Mouse (Mus musculus): ENCODE measurements at regions not wholly inside any gene's neighbourhood (a gene's known extent, or its start where the extent isn't known, plus 50 kb on each side); places are given as distances from the start of the nearest gene placed in this dataset.
"Not testable (repeated sequence)": the region's sequence is repeated elsewhere in the genome, so short reads cannot be mapped to it uniquely, and the experiment has no call there.

- no peak for DNase-seq (ENCODE audit: inconsistent age in 2 of 2, low spot score in 1 of 2)
Measured at GRCm38 (mm10) chr5:81878563-81878962, 858.6 kb downstream of the Adgrl3 start.

- no peak for DNase-seq (ENCODE audit: inconsistent age in 2 of 2, low spot score in 1 of 2)
Measured at GRCm38 (mm10) chr5:81893358-81893757, 873.4 kb downstream of the Adgrl3 start.

GRCm38 (mm10) chr5:81909368-81909767 lies 889.4 kb downstream of the Adgrl3 start:
- DNase-seq (ENCODE audit: inconsistent age in 2 of 2, low spot score in 1 of 2), result no peak

GRCm38 (mm10) chr5:81909964-81910363 lies 890.0 kb downstream of the Adgrl3 start:
- DNase-seq (ENCODE audit: inconsistent age in 2 of 2, low spot score in 1 of 2), result peak; percentile 29 to 70

- no peak for DNase-seq (ENCODE audit: inconsistent age in 2 of 2, low spot score in 1 of 2)
Measured at GRCm38 (mm10) chr5:81916667-81917066, 896.7 kb downstream of the Adgrl3 start.

GRCm38 (mm10) chr5:81940798-81941197 lies 920.9 kb downstream of the Adgrl3 start:
- DNase-seq (ENCODE audit: inconsistent age in 2 of 2, low spot score in 1 of 2), result no peak

GRCm38 (mm10) chr5:81969685-81970524 lies 950.0 kb downstream of the Adgrl3 start:
- no peak for DNase-seq (ENCODE audit: inconsistent age in 2 of 2, low spot score in 1 of 2)

- DNase-seq (ENCODE audit: inconsistent age in 2 of 2, low spot score in 1 of 2), result no peak
Measured at GRCm38 (mm10) chr5:81970525-81971011, 950.6 kb downstream of the Adgrl3 start.

- no peak for DNase-seq (ENCODE audit: inconsistent age in 2 of 2, low spot score in 1 of 2)
Measured at GRCm38 (mm10) chr5:81976515-81976914, 956.6 kb downstream of the Adgrl3 start.

- DNase-seq (ENCODE audit: inconsistent age in 2 of 2, low spot score in 1 of 2), result no peak
Measured at GRCm38 (mm10) chr5:81983351-81983750, 963.4 kb downstream of the Adgrl3 start.

GRCm38 (mm10) chr5:81988069-81988468 lies 968.1 kb downstream of the Adgrl3 start:
- DNase-seq (ENCODE audit: inconsistent age in 2 of 2, low spot score in 1 of 2), result no peak

- DNase-seq (ENCODE audit: inconsistent age in 2 of 2, low spot score in 1 of 2), result no peak
Measured at GRCm38 (mm10) chr5:82007955-82008354, 988.0 kb downstream of the Adgrl3 start.

GRCm38 (mm10) chr5:82024126-82024525 lies 1004.2 kb downstream of the Adgrl3 start:
- DNase-seq (ENCODE audit: inconsistent age in 2 of 2, low spot score in 1 of 2), result peak in 1 of 2 experiments; percentile 19

GRCm38 (mm10) chr5:82034776-82035175 lies 1014.8 kb downstream of the Adgrl3 start:
- DNase-seq (ENCODE audit: inconsistent age in 2 of 2, low spot score in 1 of 2), result no peak

- no peak for DNase-seq (ENCODE audit: inconsistent age in 2 of 2, low spot score in 1 of 2)
Measured at GRCm38 (mm10) chr5:82046106-82046505, 1026.2 kb downstream of the Adgrl3 start.

- no peak for DNase-seq (ENCODE audit: inconsistent age in 2 of 2, low spot score in 1 of 2)
Measured at GRCm38 (mm10) chr5:82059108-82059838, 1039.3 kb downstream of the Adgrl3 start.

- peak in 1 of 2 experiments; percentile 51 for DNase-seq (ENCODE audit: inconsistent age in 2 of 2, low spot score in 1 of 2)
Measured at GRCm38 (mm10) chr5:82060679-82061078, 1040.7 kb downstream of the Adgrl3 start.

GRCm38 (mm10) chr5:82069221-82069620 lies 1049.3 kb downstream of the Adgrl3 start:
- not testable (repeated sequence) for DNase-seq (ENCODE audit: inconsistent age in 2 of 2, low spot score in 1 of 2)

- no peak for DNase-seq (ENCODE audit: inconsistent age in 2 of 2, low spot score in 1 of 2)
Measured at GRCm38 (mm10) chr5:82089401-82089800, 1069.5 kb downstream of the Adgrl3 start.

- DNase-seq (ENCODE audit: inconsistent age in 2 of 2, low spot score in 1 of 2), result no peak
Measured at GRCm38 (mm10) chr5:82103056-82103807, 1083.3 kb downstream of the Adgrl3 start.

GRCm38 (mm10) chr5:82103857-82104256 lies 1083.9 kb downstream of the Adgrl3 start:
- no peak for DNase-seq (ENCODE audit: inconsistent age in 2 of 2, low spot score in 1 of 2)
